Mouse (Mus musculus) heart, postnatal 0 days (tissue): ENCODE measurements around the gene Naaladl2. TPM values are rescaled to one million over a fixed set of nuclear protein-coding genes. Genes with fewer than 3 reads are reported as not detected.

ENCODE experiments used
- ATAC-seq: fragments of 200-750 bp; cut with Nextera tagmentation; 2 replicates; pipeline ENCODE4 v1.8.0; 2017; ENCODE audit warnings: low read depth, moderate number of reproducible peaks, moderate library complexity; ENCODE audit not compliant: insufficient read depth
- DNase-seq: peaks from one replicate; pipeline ENCODE4 v3.0.0-alpha.2; 2016; ENCODE audit warnings: low spot score
- H3K27ac ChIP-seq: fragments of 300-500 bp; sonication (generic); 2 replicates; pipeline ENCODE4 v1.5.1; 2014; ENCODE audit warnings: low read depth, mild to moderate bottlenecking
- H3K27me3 ChIP-seq: fragments of 300-500 bp; sonication (generic); 2 replicates; pipeline ENCODE4 v1.6.1; 2014; ENCODE audit warnings: low read length, mixed read lengths; ENCODE audit not compliant: control insufficient read depth, insufficient read depth
- H3K36me3 ChIP-seq: fragments of 300-500 bp; sonication (generic); replicated peaks from 2 replicates; pipeline ENCODE4 v1.6.1; 2014; ENCODE audit warnings: low read length, mixed read lengths; ENCODE audit not compliant: control insufficient read depth, insufficient read depth
- H3K4me1 ChIP-seq: fragments of 300-500 bp; sonication (generic); 2 replicates; pipeline ENCODE4 v1.6.1; 2014; ENCODE audit warnings: antibody characterized with exemption; ENCODE audit not compliant: control insufficient read depth, insufficient read depth
- H3K4me2 ChIP-seq: fragments of 300-500 bp; sonication (generic); 2 replicates; pipeline ENCODE4 v1.6.1; 2014; ENCODE audit warnings: low read depth, mild to moderate bottlenecking, low read length, moderate library complexity
- H3K4me3 ChIP-seq: fragments of 300-500 bp; sonication (generic); 2 replicates; pipeline ENCODE4 v1.5.1; 2014; ENCODE audit warnings: low read depth, low read length
- H3K9ac ChIP-seq: fragments of 300-500 bp; sonication (generic); replicated peaks from 2 replicates; pipeline ENCODE4 v1.6.1; 2014; ENCODE audit warnings: low read depth, low read length, mixed read lengths
- H3K9me3 ChIP-seq: fragments of 300-500 bp; sonication (generic); replicated peaks from 2 replicates; pipeline ENCODE4 v1.6.1; 2016; ENCODE audit warnings: low read length; ENCODE audit not compliant: control insufficient read depth
- CTCF ChIP-seq: IDR thresholded peaks from 2 replicates; pipeline ENCODE4 v1.5.1; 2016; ENCODE audit warnings: antibody characterized with exemption, control low read depth, low read depth
- EP300 ChIP-seq: IDR thresholded peaks from 2 replicates; pipeline ENCODE4 v1.6.1; 2016; ENCODE audit warnings: antibody characterized with exemption, low read depth
- WGBS: fragments of 180-500 bp; shearing (Covaris S2); extraction: QIAGEN DNeasy Blood & Tissue Kit; methylation state at CpG from one replicate; pipeline ENCODE4 v1.1.7; 2014; 5-methylcytosine and 5-hydroxymethylcytosine counted together
- polyA plus RNA-seq: library from polyadenylated mRNA; unstranded; fragments of >200 nt; fragmentation: Nextera tagmentation; extraction: Ambion mirVana; gene quantifications from 2 replicates; pipeline ENCODE4 v1.2.1, GENCODE M21; 2015
- total RNA-seq: library from RNA; depleted of rRNA; stranded (reverse); fragments of >200 nt; gene quantifications from 2 replicates; pipeline ENCODE4 v1.2.3, GENCODE M21; 2014; ENCODE audit warnings: low replicate concordance

The Naaladl2 gene
- total and polyA plus RNA-seq, 2 experiments from 2014 or later: 0.08 to 0.60 TPM

- Histone ChIP-seq H3K4me2 (peak overlapping the region; percentile 53), H3K27ac (peak overlapping the region; percentile 55), H3K4me1 (no peaks in the 10 kb centered on the region), H3K9me3 (no peaks in the 10 kb centered on the region), H3K27me3 (no peaks in the 10 kb centered on the region), H3K36me3 (no peaks in the 10 kb centered on the region), H3K4me3 (peak overlapping the region; percentile 17; the same call in 1 of the 2 replicates), H3K9ac (no peak overlapping the region)
- peak; percentile 15 for DNase-seq
- no peak for TF ChIP-seq EP300
- no peak for TF ChIP-seq CTCF
- ATAC-seq: peak; percentile 47; the same call in 1 of the 2 replicates
- WGBS: 10% methylated on average over 10 of the region's 10 CpGs
These were observed 361.1 kb downstream of the Naaladl2 start for GRCm38 (mm10) chr3:24782784-24783461.

GRCm38 (mm10) chr3:24781687-24782086 lies 362.4 kb downstream of the Naaladl2 start:
- Histone ChIP-seq H3K4me1 (no peaks in the 10 kb centered on the region), H3K4me3 (no peak overlapping the region), H3K27me3 (no peaks in the 10 kb centered on the region), H3K9ac (no peak overlapping the region), H3K36me3 (no peaks in the 10 kb centered on the region), H3K27ac (no peak overlapping the region), H3K9me3 (no peaks in the 10 kb centered on the region), H3K4me2 (no peak overlapping the region)
- DNase-seq (no peak), ATAC-seq (no peak)
- WGBS: 79% methylated on average over 2 of the region's 2 CpGs
- TF ChIP-seq CTCF (no peak), EP300 (no peak)

GRCm38 (mm10) chr3:24778416-24778815 lies 365.6 kb downstream of the Naaladl2 start:
- Histone ChIP-seq H3K4me3 (no peak overlapping the region), H3K9ac (no peak overlapping the region), H3K27ac (no peak overlapping the region), H3K4me2 (no peak overlapping the region), H3K9me3 (no peaks in the 10 kb centered on the region), H3K27me3 (no peaks in the 10 kb centered on the region), H3K4me1 (no peaks in the 10 kb centered on the region), H3K36me3 (no peaks in the 10 kb centered on the region)
- TF ChIP-seq CTCF (no peak), EP300 (no peak)
- ATAC-seq (no peak), DNase-seq (no peak)

GRCm38 (mm10) chr3:24749055-24749454 lies 395.0 kb downstream of the Naaladl2 start:
- ATAC-seq (no peak), DNase-seq (no peak)
- H3K27ac ChIP-seq: no peak overlapping the region
- no peak overlapping the region for H3K4me3 ChIP-seq
- H3K27me3 ChIP-seq: no peaks in the 10 kb centered on the region
- no peaks in the 10 kb centered on the region for H3K36me3 ChIP-seq
- 45% methylated on average over 3 of the region's 3 CpGs for WGBS
- no peaks in the 10 kb centered on the region for H3K9me3 ChIP-seq
- TF ChIP-seq EP300 (no peak), CTCF (no peak)
- H3K4me2 ChIP-seq: no peak overlapping the region
- H3K9ac ChIP-seq: no peak overlapping the region
- H3K4me1 ChIP-seq: no peaks in the 10 kb centered on the region

- no peak for ATAC-seq
- Histone ChIP-seq H3K36me3 (no peaks in the 10 kb centered on the region), H3K27ac (no peak overlapping the region), H3K9me3 (no peaks in the 10 kb centered on the region), H3K27me3 (no peaks in the 10 kb centered on the region), H3K9ac (no peak overlapping the region), H3K4me1 (no peaks in the 10 kb centered on the region), H3K4me2 (no peak overlapping the region), H3K4me3 (no peak overlapping the region)
- DNase-seq: no peak
- TF ChIP-seq CTCF (no peak), EP300 (no peak)
- WGBS: 60% methylated on average over 6 of the region's 6 CpGs
These were observed 396.7 kb downstream of the Naaladl2 start for GRCm38 (mm10) chr3:24747182-24747856.

- 68% methylated on average over 3 of the region's 3 CpGs for WGBS
- TF ChIP-seq EP300 (no peak), CTCF (no peak)
- H3K4me3 ChIP-seq: no peak overlapping the region
These were observed 400.1 kb downstream of the Naaladl2 start for GRCm38 (mm10) chr3:24743946-24744345.

More at GRCm38 (mm10) chr3:24743946-24744345, 400.1 kb downstream of the Naaladl2 start:
- no peak overlapping the region for H3K27ac ChIP-seq
- H3K9me3 ChIP-seq: no peaks in the 10 kb centered on the region
- H3K36me3 ChIP-seq: no peaks in the 10 kb centered on the region
- no peak overlapping the region for H3K4me2 ChIP-seq
- ATAC-seq (no peak), DNase-seq (no peak)
- H3K27me3 ChIP-seq: no peaks in the 10 kb centered on the region
- no peaks in the 10 kb centered on the region for H3K4me1 ChIP-seq
- H3K9ac ChIP-seq: no peak overlapping the region
